11 mouse cellular contexts compared by ENCODE assay signal in the genomic region with DNA sequence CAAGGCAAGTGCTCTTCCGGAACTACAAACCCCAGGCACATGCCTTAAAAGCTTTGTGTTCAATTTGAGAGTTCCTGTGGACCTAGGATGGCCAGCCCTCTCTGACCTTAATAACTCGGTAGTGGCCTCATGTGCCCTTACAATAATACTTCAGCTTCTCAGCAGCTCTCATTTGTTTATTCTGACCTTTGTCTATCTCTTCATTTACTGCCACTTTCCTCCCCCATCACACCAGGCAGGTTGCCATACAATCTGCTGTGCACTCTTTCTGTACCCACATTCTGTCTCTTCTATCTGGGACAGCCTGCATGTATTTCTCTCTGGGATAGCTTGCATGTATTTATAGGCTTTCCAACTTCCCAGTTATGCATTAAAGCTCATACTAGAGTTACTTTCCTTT. TPM values are rescaled to one million over a fixed set of nuclear protein-coding genes. Genes with fewer than 3 reads are reported as not detected.
A peak's percentile ranks its signal among the peaks of the same experiment; 100 is the strongest.
DNase-seq lines count a peak whose midpoint lies in the region; ATAC-seq lines count a peak whose summit lies in the region.
"Had no signal": no experiment of that assay in that cellular context is flagged by ENCODE, and none has a peak within 500 bp of the region (broad histone marks: within the 10 kb centered on the region; RNA-seq: fewer than 3 reads in every experiment).

No protein-coding gene starts in this region.

- H3K36me3 ChIP-seq in kidney, embryonic 15.5 days: no peaks in the 10 kb centered on the region

- H3K4me1 ChIP-seq in kidney, embryonic 15.5 days: no peaks in the 10 kb centered on the region

- 74% methylated on average over 2 of the region's 2 CpGs for WGBS in kidney, embryonic 15.5 days

- H3K4me3 ChIP-seq in kidney, embryonic 15.5 days (replicated peaks): no peak overlapping the region
- H3K4me3 ChIP-seq: erythroblast, embryonic 14.5 days had no signal

- ATAC-seq in kidney, embryonic 15.5 days (replicated peaks; ENCODE audit: low FRiP score): no peak
- ATAC-seq: Patski had no signal

- H3K9me3 ChIP-seq in kidney, embryonic 15.5 days (replicated peaks): no peaks in the 10 kb centered on the region

- H3K9ac ChIP-seq in kidney, embryonic 15.5 days: no peak overlapping the region

- no peak overlapping the region for H3K4me2 ChIP-seq in kidney, embryonic 15.5 days

- no peaks in the 10 kb centered on the region for H3K27me3 ChIP-seq in kidney, embryonic 15.5 days
- H3K27me3 ChIP-seq: Patski had no signal

- no peak overlapping the region for H3K27ac ChIP-seq in kidney, embryonic 15.5 days

- DNase-seq in cerebellum, adult 18-20 months: peak; percentile 37 to 53
- DNase-seq in cerebellum, postnatal 4 days (ENCODE audit: low spot score in 2 of 2): no peak
- DNase-seq in kidney, postnatal 36 days: peak; percentile 7 to 12
- peak; percentile 18 to 32 for DNase-seq in layer of hippocampus, adult 8-10 months (ENCODE audit: low spot score in 2 of 2)
- DNase-seq in telencephalon, adult 2 months (ENCODE audit: low read depth, low spot score): peak; percentile 22
- DNase-seq in adrenal gland, adult 18-20 months (ENCODE audit: low spot score in 2 of 2): no peak
- DNase-seq in embryo, embryonic 9.5 days (ENCODE audit: extremely low spot score): no peak
- DNase-seq: lung, adult 2 months had no signal

RNA-seq across cellular contexts. Expression of gene Zzef1, which starts 10.5 kb away (rescaled TPM):
- polyA plus RNA-seq in kidney, embryonic 15.5 days (2015; fragmentation: Nextera tagmentation; extraction: Ambion mirVana): 7.9 and 8.9 TPM in 2 replicates
- total RNA-seq in layer of hippocampus, adult 8-10 months (2022): 10 to 100 TPM; 41.5 to 51.8 (median 45.2) TPM
- total RNA-seq in adrenal gland, adult 18-20 months (2021): 10 to 100 TPM; 30.7 to 36.1 TPM

RNA-seq across cellular contexts. Expression of gene Cyb5d2, which starts 10.6 kb away (rescaled TPM):
- 5.2 and 6.4 TPM in 2 replicates for polyA plus RNA-seq in kidney, embryonic 15.5 days (2015; fragmentation: Nextera tagmentation; extraction: Ambion mirVana)
- 10 to 100 TPM; 17.3 to 19.6 (median 18.8) TPM for total RNA-seq in layer of hippocampus, adult 8-10 months (2022)
- 10 to 100 TPM; 21.1 to 25.7 TPM for total RNA-seq in adrenal gland, adult 18-20 months (2021)

Comparison
In these comparisons a context has a peak if more than half of its experiments do, and no peak if none do; other contexts are left out.
1. DNase-seq: peak in cerebellum, adult 18-20 months (2 of 2), kidney, postnatal 36 days (2 of 2), layer of hippocampus, adult 8-10 months (2 of 2) and telencephalon, adult 2 months (single experiment); none in cerebellum, postnatal 4 days (0 of 2), adrenal gland, adult 18-20 months (0 of 2) and embryo, embryonic 9.5 days (single experiment).